Mouse (Mus musculus) adrenal gland, adult 8-10 months (tissue): Measurements from ENCODE around the gene Nat8f1. TPM values are rescaled to one million over a fixed set of nuclear protein-coding genes. Genes with fewer than 3 reads are reported as not detected.
"Not testable (repeated sequence)": the region's sequence is repeated elsewhere in the genome, so short reads cannot be mapped to it uniquely, and the experiment has no call there.

Source experiments
- DNase-seq: peaks from one replicate; pipeline ENCODE4 v3.0.0; 2022
- total RNA-seq, 4 experiments: library from RNA; stranded (reverse); gene quantifications; 2 replicates each; pipeline ENCODE4 v1.2.4; 2022

Nat8f1 gene
- 10 to 100 TPM; 52.4 to 75.3 (median 66.3) TPM for total RNA-seq

DNA sequence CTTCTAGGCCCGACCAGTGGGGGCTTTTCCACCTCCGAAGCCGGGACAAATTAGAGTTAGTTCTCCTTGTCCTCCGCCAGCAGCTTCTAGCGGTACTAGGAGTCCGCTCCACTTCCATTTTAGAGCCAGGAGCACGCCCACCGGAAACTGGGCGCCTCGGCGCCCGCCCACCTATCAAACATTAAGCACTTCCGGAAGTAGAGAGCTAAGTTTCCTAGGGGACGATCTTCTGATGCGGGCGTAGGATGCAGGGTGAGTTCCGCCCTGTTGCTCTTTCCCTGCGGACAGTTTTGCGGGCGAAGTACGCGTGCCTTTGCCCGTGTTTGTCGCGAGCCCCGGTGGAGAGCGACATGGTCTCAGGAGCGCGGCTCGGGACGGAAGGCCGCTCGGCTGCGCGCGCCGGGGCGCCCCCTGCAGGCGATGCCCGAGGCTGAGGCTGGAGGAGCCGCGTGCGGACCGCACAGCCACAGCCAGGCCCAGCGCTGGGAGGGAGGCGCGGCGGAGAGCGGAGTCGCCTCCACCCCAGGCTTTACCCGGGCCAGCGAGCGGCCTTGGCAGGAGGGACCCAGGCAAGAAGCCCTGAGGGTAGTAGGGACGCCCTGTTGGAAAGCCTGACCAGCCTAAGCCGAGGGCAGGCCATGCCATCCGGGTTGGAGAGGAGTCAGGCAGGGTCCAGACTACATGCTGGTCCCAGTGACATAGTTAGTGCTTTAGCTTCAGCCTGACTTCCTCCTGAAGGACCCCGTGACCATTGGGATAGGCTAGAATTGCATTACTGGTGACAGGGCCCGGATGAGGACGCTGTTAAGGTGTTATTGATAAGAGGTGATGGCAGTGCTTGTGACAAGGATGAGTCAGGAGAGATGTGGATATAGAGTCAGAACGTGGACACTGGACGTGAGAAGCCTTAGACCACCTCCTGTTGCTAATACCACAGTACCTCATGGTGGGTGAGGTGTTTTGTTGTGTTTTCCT is at the start of gene Nat8f1:
Gene Nat8f1 (minus strand): TSS at position 149 of the 975 bp plus-strand sequence.
- DNase-seq, result peak; percentile 87

GRCm38 (mm10) chr6:85961101-85962091 is 45.9 kb upstream of the Nat8f1 start, which contains the start of gene Dusp11:
TSS of gene Dusp11 (minus strand) at chr6:85961667.
- DNase-seq, result peak; percentile 87

GRCm38 (mm10) chr6:85957581-85957980 is 42.1 kb upstream of the Nat8f1 start:
- DNase-seq, result no peak

DNA sequence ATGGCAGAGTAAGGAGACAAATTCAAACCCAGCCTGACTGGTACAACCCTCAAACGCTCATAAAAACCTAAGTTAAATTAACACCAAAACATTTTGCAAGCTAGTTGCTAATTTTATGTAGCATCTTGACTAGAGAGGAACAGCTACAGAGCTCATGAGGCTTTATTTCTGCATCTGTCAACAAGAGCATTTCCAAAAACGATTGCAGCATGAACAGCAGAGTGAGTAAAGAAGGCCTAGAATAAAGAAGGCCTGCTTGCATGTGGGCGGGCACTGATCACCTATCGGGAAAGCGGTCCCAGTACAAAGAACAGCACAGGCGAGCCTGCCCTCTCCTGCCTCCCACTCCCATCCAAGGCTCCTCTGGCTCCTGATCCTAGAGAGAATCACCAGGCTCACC is 33.1 kb upstream of the Nat8f1 start:
- DNase-seq, result no peak

DNA sequence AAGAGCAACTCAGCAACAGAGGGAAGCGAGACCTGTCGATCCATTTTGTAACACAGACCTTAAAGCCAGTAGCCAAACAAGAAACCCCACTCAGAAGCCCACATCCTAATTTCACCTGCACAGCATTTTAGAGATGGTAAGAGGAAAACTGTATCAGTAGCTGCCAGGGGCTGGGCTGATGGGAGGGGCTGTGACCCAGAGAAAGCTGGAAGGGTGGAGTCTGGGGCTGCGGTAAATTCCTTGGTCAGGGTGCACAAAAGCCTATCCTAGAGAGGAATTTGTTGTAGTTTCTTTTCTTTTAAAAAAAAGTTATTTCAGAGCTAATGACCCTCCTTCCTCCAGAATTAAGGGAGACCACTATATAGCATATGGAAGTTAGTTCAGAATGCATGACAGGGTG is 27.0 kb upstream of the Nat8f1 start:
- no peak for DNase-seq

- no peak for DNase-seq
Measured at GRCm38 (mm10) chr6:85938701-85939100, 23.2 kb upstream of the Nat8f1 start.

GRCm38 (mm10) chr6:85936508-85937465 is 21.3 kb upstream of the Nat8f1 start:
- peak; percentile 92 for DNase-seq

- DNase-seq, result no peak
Measured at GRCm38 (mm10) chr6:85935646-85936045, 20.2 kb upstream of the Nat8f1 start.

DNA sequence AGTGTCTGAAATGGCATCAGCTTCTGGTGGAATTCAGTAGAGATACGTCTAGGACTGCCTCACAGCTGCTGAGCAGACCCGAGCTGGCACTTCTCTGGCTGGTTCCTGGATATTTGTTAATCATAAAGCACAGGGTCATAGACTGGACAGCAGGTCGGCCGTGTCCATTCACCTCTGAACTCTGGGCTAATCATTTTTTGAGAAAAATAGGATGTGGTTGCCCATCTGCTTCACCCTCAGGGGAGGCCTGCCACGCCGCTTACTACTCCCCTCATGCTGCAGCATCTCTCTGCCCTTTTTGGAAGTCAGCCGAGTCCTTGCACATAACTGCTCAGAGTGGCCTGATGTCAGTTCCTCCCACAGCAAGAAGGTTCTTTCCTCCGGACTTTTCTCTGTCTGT is 18.6 kb upstream of the Nat8f1 start:
- no peak for DNase-seq

DNA sequence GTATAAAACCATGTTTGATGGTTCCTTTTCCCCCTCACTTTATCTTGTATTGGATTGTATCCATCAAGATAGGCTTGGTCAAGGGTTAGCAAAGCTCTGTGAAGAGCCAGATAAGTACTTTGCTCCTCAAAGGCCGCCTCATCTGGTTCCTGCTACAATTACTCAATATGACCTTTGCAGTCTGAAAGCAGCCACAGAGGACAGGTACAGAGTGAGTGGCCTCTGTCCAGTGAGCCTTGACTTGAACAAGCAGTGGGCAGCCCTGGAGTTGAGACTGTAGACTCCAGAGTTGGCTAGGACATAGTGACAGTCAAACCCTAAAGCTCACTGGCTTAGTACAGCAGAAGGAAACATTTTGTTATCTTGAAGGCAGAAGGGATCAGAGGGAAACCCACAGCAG is 13.8 kb upstream of the Nat8f1 start:
- no peak for DNase-seq

DNA sequence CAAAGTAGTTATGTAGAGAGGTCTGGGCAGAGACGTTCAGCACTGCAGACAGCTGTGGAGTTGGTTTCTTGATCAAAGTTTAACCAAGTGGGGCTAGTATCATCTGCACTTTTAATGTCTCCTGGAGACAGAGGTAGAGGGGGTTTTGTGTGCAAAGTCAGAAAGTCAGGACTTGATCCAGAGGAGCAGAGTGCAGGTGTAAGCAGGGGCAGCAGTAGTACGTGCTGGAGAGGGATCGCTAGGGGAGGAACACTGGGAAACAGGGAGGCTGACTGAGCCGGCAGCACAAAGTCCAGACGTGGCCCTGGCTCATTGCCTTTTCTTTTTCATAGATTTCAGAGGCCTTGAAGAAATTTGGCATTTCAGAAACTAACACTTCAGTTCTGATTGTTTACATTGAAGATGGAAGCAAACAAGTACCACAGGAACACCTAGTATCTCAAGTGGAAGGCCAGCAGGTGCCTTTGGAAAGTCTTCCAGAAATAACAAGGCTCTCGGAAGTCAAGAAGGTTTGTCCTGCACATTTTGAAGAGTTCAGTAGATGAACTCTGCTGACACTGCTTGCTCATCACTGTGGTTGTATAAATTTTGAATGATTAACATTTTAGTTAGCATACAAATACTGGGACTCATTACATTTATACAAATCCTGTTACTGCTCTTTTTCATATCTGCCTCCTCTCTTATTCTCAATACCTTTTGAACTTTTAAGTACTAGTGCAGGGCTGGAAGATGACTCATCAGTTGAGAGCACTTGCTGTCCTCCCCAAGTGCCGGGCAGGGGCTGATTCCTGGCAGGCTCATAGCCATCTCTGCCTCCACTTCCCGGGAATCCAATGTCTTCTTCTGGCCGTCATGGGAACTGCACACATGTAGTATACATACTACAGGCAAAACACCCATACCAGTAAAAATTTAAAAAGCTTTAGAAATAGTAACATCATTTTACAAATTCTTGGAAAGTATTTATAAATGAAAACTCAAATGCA is 12.3 kb upstream of the Nat8f1 start:
- no peak for DNase-seq

- DNase-seq, result no peak
Measured at GRCm38 (mm10) chr6:85926709-85927108, 11.2 kb upstream of the Nat8f1 start.

DNA sequence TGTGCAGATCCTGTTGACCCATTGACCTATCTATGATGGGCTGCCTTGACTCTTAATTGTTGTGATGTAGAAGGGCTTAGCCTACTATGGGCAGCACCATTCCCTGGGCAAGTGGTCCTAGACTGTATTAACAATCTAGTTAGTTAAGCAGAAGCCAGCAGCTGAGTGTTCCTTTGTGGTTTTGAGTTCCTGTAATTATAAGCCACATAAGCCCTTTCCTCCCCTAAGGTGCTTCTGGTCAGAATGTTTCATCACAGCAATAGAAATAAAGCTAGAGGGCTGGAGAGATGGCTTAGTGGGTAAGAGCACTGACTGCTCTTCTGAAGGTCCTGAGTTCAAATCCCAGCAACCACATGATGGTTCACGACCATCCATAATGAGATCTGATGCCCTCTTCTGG is 8.2 kb upstream of the Nat8f1 start:
- no peak for DNase-seq

GRCm38 (mm10) chr6:85919401-85919800 is 3.9 kb upstream of the Nat8f1 start:
- no peak for DNase-seq

- not testable (repeated sequence) for DNase-seq
Measured at GRCm38 (mm10) chr6:85918341-85918740, 2.9 kb upstream of the Nat8f1 start.

GRCm38 (mm10) chr6:85916596-85916995 is 1.1 kb upstream of the Nat8f1 start:
- DNase-seq, result no peak

DNA sequence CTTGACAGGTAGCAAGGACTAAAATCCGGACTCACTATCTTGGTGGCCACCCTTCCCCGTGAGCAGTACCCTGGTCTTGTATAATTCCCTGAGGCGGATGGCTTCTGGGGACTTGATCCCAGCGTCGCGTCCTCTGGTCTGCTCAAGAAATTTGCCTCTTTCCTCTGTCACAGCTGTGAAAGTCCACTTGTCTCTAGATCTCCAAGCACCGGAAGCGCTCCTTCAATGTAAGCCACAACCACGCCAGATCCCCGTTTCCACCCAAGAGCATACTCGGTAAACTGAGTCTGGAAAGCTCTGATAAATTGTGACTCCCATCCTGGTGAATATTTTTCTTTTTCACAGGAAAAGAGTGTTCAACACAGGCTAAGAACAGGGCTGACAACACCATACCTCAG is 347 bp downstream of the Nat8f1 start:
- DNase-seq, result no peak

GRCm38 (mm10) chr6:85911587-85911986 is 3.9 kb downstream of the Nat8f1 start, which contains the start of gene Tprkb:
TSS of gene Tprkb (plus strand) at chr6:85911865.
- DNase-seq, result no peak

- no peak for DNase-seq
Measured at GRCm38 (mm10) chr6:85909704-85910103, 5.8 kb downstream of the Nat8f1 start.

GRCm38 (mm10) chr6:85908341-85908740 is 7.1 kb downstream of the Nat8f1 start:
- no peak for DNase-seq
